Mouse (Mus musculus): Measurements from ENCODE around the gene Gnb1l. TPM values are rescaled to one million over a fixed set of nuclear protein-coding genes. Genes with fewer than 3 reads are reported as not detected.

Gene Gnb1l
- polyA plus RNA-seq, 1 experiment from 2014 or later, result 9.3 TPM

DNA sequence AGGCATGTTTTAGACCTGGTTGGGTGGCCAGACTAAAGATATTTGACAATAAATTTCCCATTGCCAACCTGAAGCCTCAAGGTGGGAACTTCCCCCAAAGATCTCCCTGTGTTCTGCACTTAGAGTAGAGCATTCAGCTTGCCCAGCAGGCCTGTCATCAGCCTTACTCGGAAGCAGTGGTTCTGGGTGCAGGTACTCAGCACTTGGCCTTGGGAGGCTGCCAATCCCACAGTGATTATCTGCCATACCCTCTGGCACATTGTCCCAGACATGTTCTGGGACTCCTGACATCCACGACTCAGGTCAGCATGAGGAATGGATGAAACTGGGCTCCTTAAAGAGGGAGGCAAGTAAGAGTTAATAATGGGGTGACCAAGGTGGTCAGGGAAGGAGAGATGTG, 66.0 kb downstream of the Gnb1l start:
- H3K4me1 ChIP-seq (ENCODE audit: control insufficient read depth in 2 of 2, insufficient read depth in 2 of 2, low read length in 2 of 2), result peaks cover 0 to 5% of the 10 kb centered on the region in 2 experiments; a peak in 1 of 4 replicates
- no peak overlapping the region for H3K27ac ChIP-seq (replicated peaks in 1 of 2; ENCODE audit: control insufficient read depth in 1 of 2, insufficient read depth in 1 of 2, low read depth in 2 of 2, low read length in 2 of 2)
- 32% methylated on average over 2 of the region's 2 CpGs for WGBS
- no peak for ATAC-seq (ENCODE audit: insufficient number of reproducible peaks, insufficient read depth, low FRiP score, low read depth)
- no peaks in the 10 kb centered on the region for H3K27me3 ChIP-seq (ENCODE audit: control insufficient read depth, insufficient read depth, low read length)
- no peak overlapping the region for H3K4me2 ChIP-seq (ENCODE audit: low read length)
- H3K36me3 ChIP-seq (ENCODE audit: control insufficient read depth, insufficient read depth, low read length), result no peaks in the 10 kb centered on the region
- H3K4me3 ChIP-seq (ENCODE audit: control insufficient read depth in 1 of 2, insufficient read depth in 1 of 2, low read depth in 1 of 2, low read length in 2 of 2), result no peak overlapping the region
- H3K9me3 ChIP-seq (ENCODE audit: control insufficient read depth, low read length), result no peaks in the 10 kb centered on the region
- H3K9ac ChIP-seq (ENCODE audit: low read length), result no peak overlapping the region

DNA sequence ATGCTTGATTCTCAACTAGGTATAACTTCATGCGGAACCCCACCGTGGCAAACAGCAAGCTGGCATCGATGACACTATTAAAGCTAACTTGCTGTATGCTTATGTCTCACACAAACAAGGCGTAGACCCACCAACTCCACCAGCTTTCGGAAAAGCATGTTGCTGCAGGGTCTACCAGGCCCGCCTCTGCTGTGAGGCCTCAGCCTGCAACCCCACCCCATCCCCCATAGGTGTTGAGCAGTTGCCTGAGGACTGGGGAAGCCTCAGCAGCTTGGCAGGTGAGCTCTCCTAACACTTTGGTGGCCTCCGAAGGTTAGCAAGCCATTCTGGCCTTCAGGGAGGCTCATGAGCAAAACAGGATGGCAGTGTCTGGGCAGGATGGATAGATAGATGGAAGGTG, 70.1 kb downstream of the Gnb1l start:
- H3K9me3 ChIP-seq (ENCODE audit: control insufficient read depth, low read length), result no peaks in the 10 kb centered on the region
- no peak overlapping the region for H3K9ac ChIP-seq (ENCODE audit: low read length)
- no peak overlapping the region for H3K4me2 ChIP-seq (ENCODE audit: low read length)
- no peaks in the 10 kb centered on the region for H3K36me3 ChIP-seq (ENCODE audit: control insufficient read depth, insufficient read depth, low read length)
- no peak overlapping the region for H3K27ac ChIP-seq (replicated peaks in 1 of 2; ENCODE audit: control insufficient read depth in 1 of 2, insufficient read depth in 1 of 2, low read depth in 2 of 2, low read length in 2 of 2)
- whole genome bisulfite sequencing, result 77% methylated on average over 7 of the region's 7 CpGs
- H3K4me3 ChIP-seq (ENCODE audit: control insufficient read depth in 1 of 2, insufficient read depth in 1 of 2, low read depth in 1 of 2, low read length in 2 of 2), result no peak overlapping the region
- H3K27me3 ChIP-seq (ENCODE audit: control insufficient read depth, insufficient read depth, low read length), result no peaks in the 10 kb centered on the region
- H3K4me1 ChIP-seq (ENCODE audit: control insufficient read depth in 2 of 2, insufficient read depth in 2 of 2, low read length in 2 of 2), result peaks cover 0 to 5% of the 10 kb centered on the region in 2 experiments; a peak in 1 of 4 replicates
- no peak for ATAC-seq (ENCODE audit: insufficient number of reproducible peaks, insufficient read depth, low FRiP score, low read depth)

DNA sequence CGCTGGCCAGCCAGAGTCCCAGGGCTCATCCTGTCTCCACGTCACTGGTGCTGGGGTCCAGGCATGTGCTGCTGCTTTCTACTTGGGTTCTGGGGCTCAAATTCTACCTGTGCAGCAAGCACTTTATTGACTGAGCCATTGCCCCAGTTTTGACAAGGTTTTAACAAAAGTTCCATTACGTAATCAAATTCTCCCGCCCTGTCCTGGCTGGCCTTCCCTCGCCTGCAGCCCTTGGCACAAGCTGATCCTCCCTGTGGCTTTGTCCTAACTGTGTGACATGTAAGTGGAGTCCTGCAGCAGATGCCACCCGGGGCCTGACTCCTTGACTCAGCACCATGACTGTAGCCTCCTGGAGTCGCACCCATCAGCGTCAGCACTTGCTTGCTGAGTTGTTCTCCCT, 75.7 kb downstream of the Gnb1l start:
- no peak for ATAC-seq (ENCODE audit: insufficient number of reproducible peaks, insufficient read depth, low FRiP score, low read depth)
- Histone ChIP-seq H3K36me3 (ENCODE audit: control insufficient read depth, insufficient read depth, low read length) (no peaks in the 10 kb centered on the region), H3K4me3 (ENCODE audit: control insufficient read depth in 1 of 2, insufficient read depth in 1 of 2, low read depth in 1 of 2, low read length in 2 of 2) (no peak overlapping the region), H3K4me1 (ENCODE audit: control insufficient read depth in 2 of 2, insufficient read depth in 2 of 2, low read length in 2 of 2) (no peaks in the 10 kb centered on the region), H3K27me3 (ENCODE audit: control insufficient read depth, insufficient read depth, low read length) (peaks cover 16% of the 10 kb centered on the region), H3K4me2 (ENCODE audit: low read length) (no peak overlapping the region), H3K9me3 (ENCODE audit: control insufficient read depth, low read length) (no peaks in the 10 kb centered on the region), H3K27ac (replicated peaks in 1 of 2; ENCODE audit: control insufficient read depth in 1 of 2, insufficient read depth in 1 of 2, low read depth in 2 of 2, low read length in 2 of 2) (no peak overlapping the region), H3K9ac (ENCODE audit: low read length) (no peak overlapping the region)
- 62% methylated on average over 8 of the region's 8 CpGs for WGBS

DNA sequence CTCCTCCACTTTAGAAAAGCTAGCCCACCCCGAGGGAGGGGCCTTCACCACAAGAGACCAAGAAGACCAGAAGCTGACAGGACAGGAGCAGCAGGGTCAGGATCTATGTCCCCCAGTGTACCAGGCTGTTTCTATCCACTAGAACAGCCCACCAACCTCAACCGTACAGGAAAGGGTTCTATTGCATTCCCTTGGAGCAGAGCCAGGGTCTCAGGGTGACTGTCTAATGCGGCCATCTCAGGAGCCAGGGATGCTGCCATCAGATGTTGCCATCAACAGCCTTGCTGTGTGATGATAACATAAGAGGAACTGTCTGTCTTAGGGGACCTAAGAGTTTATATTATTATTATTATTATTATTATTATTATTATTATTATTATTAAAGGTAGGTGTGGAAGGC, 78.6 kb downstream of the Gnb1l start:
- H3K4me2 ChIP-seq (ENCODE audit: low read length), result no peak overlapping the region
- WGBS, result 34% methylated on average over 3 of the region's 3 CpGs
- H3K9ac ChIP-seq (ENCODE audit: low read length), result no peak overlapping the region
- H3K27me3 ChIP-seq (ENCODE audit: control insufficient read depth, insufficient read depth, low read length), result peaks cover 45% of the 10 kb centered on the region
- H3K9me3 ChIP-seq (ENCODE audit: control insufficient read depth, low read length), result no peaks in the 10 kb centered on the region
- no peak overlapping the region for H3K4me3 ChIP-seq (ENCODE audit: control insufficient read depth in 1 of 2, insufficient read depth in 1 of 2, low read depth in 1 of 2, low read length in 2 of 2)
- H3K27ac ChIP-seq (replicated peaks in 1 of 2; ENCODE audit: control insufficient read depth in 1 of 2, insufficient read depth in 1 of 2, low read depth in 2 of 2, low read length in 2 of 2), result no peak overlapping the region
- peaks cover 2 to 9% of the 10 kb centered on the region in 2 experiments; a peak in 3 of 4 replicates for H3K4me1 ChIP-seq (ENCODE audit: control insufficient read depth in 2 of 2, insufficient read depth in 2 of 2, low read length in 2 of 2)
- no peak for ATAC-seq (ENCODE audit: insufficient number of reproducible peaks, insufficient read depth, low FRiP score, low read depth)
- no peaks in the 10 kb centered on the region for H3K36me3 ChIP-seq (ENCODE audit: control insufficient read depth, insufficient read depth, low read length)

DNA sequence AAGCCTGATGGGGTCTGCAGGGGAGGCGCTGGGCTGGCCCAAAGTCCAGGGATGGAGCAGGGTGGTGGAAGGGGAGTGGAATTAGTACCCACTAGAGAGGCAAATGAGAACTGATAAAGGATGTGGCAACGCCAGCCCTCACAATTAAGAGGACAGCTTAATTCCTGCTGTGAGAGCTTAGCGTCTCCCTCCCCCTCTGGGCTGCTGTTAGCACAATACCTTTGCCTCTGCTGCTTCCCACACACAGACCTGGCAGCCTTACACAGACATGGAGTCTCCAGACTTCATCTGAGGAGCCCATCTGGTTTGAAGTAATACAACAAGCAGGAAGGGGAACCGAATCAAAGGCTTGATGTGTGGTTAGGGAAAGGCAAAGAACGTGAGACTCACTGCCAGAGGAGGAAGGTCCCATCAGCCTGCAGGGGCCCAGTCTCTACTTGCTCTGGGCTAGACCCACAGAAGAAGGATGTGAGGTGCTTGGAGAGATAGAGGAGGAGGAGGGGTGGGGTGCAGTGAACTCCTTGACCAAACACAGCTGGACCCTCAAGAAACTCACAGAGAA, 79.2 kb downstream of the Gnb1l start:
- WGBS, result 37% methylated on average over 5 of the region's 5 CpGs
- Histone ChIP-seq H3K4me3 (ENCODE audit: control insufficient read depth in 1 of 2, insufficient read depth in 1 of 2, low read depth in 1 of 2, low read length in 2 of 2) (no peak overlapping the region), H3K4me2 (ENCODE audit: low read length) (no peak overlapping the region), H3K27me3 (ENCODE audit: control insufficient read depth, insufficient read depth, low read length) (peaks cover 51% of the 10 kb centered on the region), H3K27ac (replicated peaks in 1 of 2; ENCODE audit: control insufficient read depth in 1 of 2, insufficient read depth in 1 of 2, low read depth in 2 of 2, low read length in 2 of 2) (no peak overlapping the region), H3K9ac (ENCODE audit: low read length) (no peak overlapping the region), H3K36me3 (ENCODE audit: control insufficient read depth, insufficient read depth, low read length) (no peaks in the 10 kb centered on the region), H3K9me3 (ENCODE audit: control insufficient read depth, low read length) (no peaks in the 10 kb centered on the region), H3K4me1 (ENCODE audit: control insufficient read depth in 2 of 2, insufficient read depth in 2 of 2, low read length in 2 of 2) (peaks cover 2 to 14% of the 10 kb centered on the region in 2 experiments; a peak in 3 of 4 replicates)
- no peak for ATAC-seq (ENCODE audit: insufficient number of reproducible peaks, insufficient read depth, low FRiP score, low read depth)

DNA sequence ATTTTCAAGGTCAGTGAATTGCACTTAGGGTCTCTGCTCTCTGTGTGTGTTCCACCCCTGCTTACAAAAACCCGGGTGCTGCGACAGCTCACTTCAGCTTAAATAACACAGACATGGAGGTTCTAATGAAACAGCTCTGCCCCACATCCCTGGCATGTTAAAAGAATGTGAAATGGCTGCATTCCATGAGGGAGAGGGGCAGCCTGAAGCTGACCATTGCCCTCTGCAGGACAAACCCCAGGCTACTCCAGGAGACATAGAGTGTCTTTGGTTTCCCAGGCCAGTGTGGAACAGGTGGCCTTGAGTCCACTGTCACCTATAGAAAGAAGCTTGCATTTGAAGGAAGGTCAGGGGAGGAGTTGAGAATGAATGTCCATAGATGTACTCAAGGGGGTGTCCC, 81.9 kb downstream of the Gnb1l start:
- H3K27ac ChIP-seq (replicated peaks in 1 of 2; ENCODE audit: control insufficient read depth in 1 of 2, insufficient read depth in 1 of 2, low read depth in 2 of 2, low read length in 2 of 2), result no peak overlapping the region
- ATAC-seq (ENCODE audit: insufficient number of reproducible peaks, insufficient read depth, low FRiP score, low read depth), result no peak
- H3K4me3 ChIP-seq (ENCODE audit: control insufficient read depth in 1 of 2, insufficient read depth in 1 of 2, low read depth in 1 of 2, low read length in 2 of 2), result no peak overlapping the region
- H3K27me3 ChIP-seq (ENCODE audit: control insufficient read depth, insufficient read depth, low read length), result peaks cover 78% of the 10 kb centered on the region
- no peak overlapping the region for H3K4me2 ChIP-seq (ENCODE audit: low read length)
- no peaks in the 10 kb centered on the region for H3K9me3 ChIP-seq (ENCODE audit: control insufficient read depth, low read length)
- 16% methylated on average over 2 of the region's 2 CpGs for whole genome bisulfite sequencing
- H3K36me3 ChIP-seq (ENCODE audit: control insufficient read depth, insufficient read depth, low read length), result no peaks in the 10 kb centered on the region
- H3K9ac ChIP-seq (ENCODE audit: low read length), result no peak overlapping the region
- H3K4me1 ChIP-seq (ENCODE audit: control insufficient read depth in 2 of 2, insufficient read depth in 2 of 2, low read length in 2 of 2), result peaks cover 2 to 14% of the 10 kb centered on the region in 2 experiments; a peak in 3 of 4 replicates

DNA sequence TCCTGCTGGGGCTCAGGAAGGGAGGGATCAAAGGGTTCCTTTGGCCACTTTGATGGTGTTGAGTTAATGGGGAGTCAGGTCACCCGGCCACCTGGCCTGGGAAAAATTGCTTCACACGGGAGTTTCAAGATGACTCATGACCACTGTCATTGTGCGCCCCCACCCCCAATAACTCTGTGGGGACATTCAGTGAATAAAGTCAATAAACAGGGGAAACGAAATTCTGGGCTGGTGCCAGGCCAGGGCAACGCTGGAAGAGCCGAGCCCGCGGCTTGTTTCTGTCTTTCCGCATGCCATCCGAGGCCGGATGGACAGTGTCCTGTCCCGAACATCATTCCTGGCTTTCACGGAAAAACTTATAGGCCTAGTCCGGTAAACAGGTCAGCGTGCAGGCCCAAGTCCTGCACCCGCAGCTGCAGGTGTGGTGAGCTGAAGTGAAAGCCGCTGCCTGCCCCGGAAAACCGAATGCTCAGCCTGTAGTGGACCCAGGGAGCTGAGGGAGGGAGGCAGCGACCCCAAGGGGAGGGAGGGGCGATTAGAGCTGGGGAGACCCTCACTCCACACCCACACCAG, 82.6 kb downstream of the Gnb1l start:
- Histone ChIP-seq H3K9me3 (ENCODE audit: control insufficient read depth, low read length) (no peaks in the 10 kb centered on the region), H3K27ac (replicated peaks in 1 of 2; ENCODE audit: control insufficient read depth in 1 of 2, insufficient read depth in 1 of 2, low read depth in 2 of 2, low read length in 2 of 2) (no peak overlapping the region), H3K9ac (ENCODE audit: low read length) (no peak overlapping the region), H3K36me3 (ENCODE audit: control insufficient read depth, insufficient read depth, low read length) (no peaks in the 10 kb centered on the region), H3K4me2 (ENCODE audit: low read length) (peak overlapping the region; percentile 68), H3K27me3 (ENCODE audit: control insufficient read depth, insufficient read depth, low read length) (peaks cover 85% of the 10 kb centered on the region), H3K4me3 (ENCODE audit: control insufficient read depth in 1 of 2, insufficient read depth in 1 of 2, low read depth in 1 of 2, low read length in 2 of 2) (peak overlapping the region; percentile 33 to 45), H3K4me1 (ENCODE audit: control insufficient read depth in 2 of 2, insufficient read depth in 2 of 2, low read length in 2 of 2) (peaks cover 3 to 18% of the 10 kb centered on the region in 2 experiments; a peak in 3 of 4 replicates)
- ATAC-seq (ENCODE audit: insufficient number of reproducible peaks, insufficient read depth, low FRiP score, low read depth), result no peak
- WGBS, result 15% methylated on average over 21 of the region's 21 CpGs
